Mouse (Mus musculus) small intestine, adult 2 months (tissue): ENCODE data around the gene Dclre1a.

Experiments
- CTCF ChIP-seq: fragments of 200-500 bp; IDR thresholded peaks from 2 replicates; pipeline ENCODE4 v1.5.1; 2012; ENCODE audit warnings: low read depth, mild to moderate bottlenecking, control low read depth, inconsistent platforms, low read length, moderate library complexity, mixed read lengths; ENCODE audit not compliant: insufficient replicate concordance, insufficient read length; ENCODE audit errors: extremely low read depth
- POLR2A ChIP-seq: fragments of 200-500 bp; IDR thresholded peaks from 2 replicates; pipeline ENCODE4 v1.6.1; 2012; ENCODE audit warnings: low read depth, mild to moderate bottlenecking, control low read depth, inconsistent platforms, low read length, moderate library complexity

DNA sequence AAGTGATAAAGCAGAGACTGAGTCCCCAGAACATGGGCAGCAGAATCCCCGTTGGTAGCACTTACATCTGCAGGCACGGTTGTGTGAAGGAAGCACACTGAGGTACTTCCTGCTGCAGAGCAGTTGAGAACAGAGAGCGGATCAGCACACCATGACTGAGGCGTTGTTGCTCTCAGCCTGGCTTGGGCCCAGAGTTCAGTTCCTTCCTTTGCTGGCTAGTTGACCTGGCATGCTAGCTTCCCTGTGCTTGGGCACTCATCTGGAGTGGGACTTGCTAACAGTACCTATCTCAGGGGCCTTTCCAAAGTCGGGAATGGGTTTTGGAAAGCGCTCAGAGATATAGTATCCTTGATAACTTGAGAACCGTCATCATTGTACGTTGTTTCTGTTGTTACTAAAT lies 38.3 kb upstream of the Dclre1a start:
- TF ChIP-seq CTCF (no peak), POLR2A (no peak)
